Mouse (Mus musculus) right cerebral cortex, postnatal 4 days (tissue): ENCODE data around the gene Erf.
A peak's percentile ranks its signal among the peaks of the same experiment; 100 is the strongest.

ENCODE experiments used
- DNase-seq: peaks from one replicate; pipeline ENCODE4 v3.0.0-alpha.2; 2022

Erf gene

GRCm38 (mm10) chr7:25279861-25280791 is 29.6 kb upstream of the Erf start:
- peak; percentile 63 for DNase-seq

GRCm38 (mm10) chr7:25279076-25279860 is 28.7 kb upstream of the Erf start:
- peak; percentile 95 for DNase-seq

GRCm38 (mm10) chr7:25278341-25279075 is 27.9 kb upstream of the Erf start:
- peak; percentile 83 for DNase-seq

GRCm38 (mm10) chr7:25277998-25278340 is 27.4 kb upstream of the Erf start:
- no peak for DNase-seq

GRCm38 (mm10) chr7:25277405-25277804 is 26.8 kb upstream of the Erf start:
- DNase-seq: no peak

GRCm38 (mm10) chr7:25275555-25276298 is 25.2 kb upstream of the Erf start:
- no peak for DNase-seq

GRCm38 (mm10) chr7:25274996-25275395 is 24.4 kb upstream of the Erf start:
- no peak for DNase-seq

GRCm38 (mm10) chr7:25274571-25274970 is 24.0 kb upstream of the Erf start:
- DNase-seq: no peak

GRCm38 (mm10) chr7:25273259-25274241 is 23.0 kb upstream of the Erf start:
- peak; percentile 12 for DNase-seq

- DNase-seq: peak; percentile 3
Measured at GRCm38 (mm10) chr7:25272445-25273258, 22.1 kb upstream of the Erf start.

- no peak for DNase-seq
Measured at GRCm38 (mm10) chr7:25271651-25272444, 21.3 kb upstream of the Erf start.

GRCm38 (mm10) chr7:25270652-25271633 is 20.4 kb upstream of the Erf start:
- DNase-seq: peak; percentile 4

GRCm38 (mm10) chr7:25269545-25270271 is 19.1 kb upstream of the Erf start:
- DNase-seq: no peak

GRCm38 (mm10) chr7:25269029-25269428 is 18.5 kb upstream of the Erf start:
- DNase-seq: peak; percentile 14

GRCm38 (mm10) chr7:25268588-25268987 is 18.0 kb upstream of the Erf start:
- DNase-seq: no peak

GRCm38 (mm10) chr7:25267751-25268463 is 17.3 kb upstream of the Erf start:
- DNase-seq: peak; percentile 98

- peak; percentile 93 for DNase-seq
Measured at GRCm38 (mm10) chr7:25267301-25267750, 16.8 kb upstream of the Erf start, which contains the start of gene Cic. TSS of gene Cic (plus strand) at chr7:25267704.
